13 mouse cellular contexts compared by ENCODE assay signal in the genomic region with DNA sequence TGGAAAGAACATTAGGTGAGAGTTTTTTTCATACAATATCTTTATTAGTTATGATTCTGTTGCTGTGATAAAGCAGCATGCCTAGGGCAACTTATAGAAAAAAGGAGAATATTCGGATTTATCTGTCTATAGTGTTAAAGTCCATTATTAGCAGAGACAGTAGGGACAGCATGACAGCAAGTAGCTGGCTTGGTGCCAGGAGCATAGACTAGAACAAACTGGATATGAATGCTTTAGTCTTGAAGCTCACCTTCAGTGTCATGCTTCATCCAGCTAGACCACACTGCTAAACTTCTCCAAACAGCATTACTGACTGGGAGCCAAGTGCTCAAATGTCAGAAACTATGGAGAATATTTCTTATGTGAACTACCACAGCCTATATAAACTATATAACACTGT.
A peak's percentile ranks its signal among the peaks of the same experiment; 100 is the strongest.
DNase-seq lines count a peak whose midpoint lies in the region.
"Had no signal": no experiment of that assay in that cellular context is flagged by ENCODE, and none has a peak within 500 bp of the region (broad histone marks: within the 10 kb centered on the region; RNA-seq: fewer than 3 reads in every experiment).

No protein-coding gene starts in this region.

- DNase-seq in adrenal gland, postnatal 10 days: peak; percentile 5
- DNase-seq in adrenal gland, postnatal 25 days: no peak
- DNase-seq in kidney, postnatal 10 days: peak; percentile 21
- DNase-seq in kidney, adult 18-20 months: no peak
- DNase-seq in brain, adult 2 months (ENCODE audit: low read depth, low spot score): peak; percentile 27
- DNase-seq in cerebellum, postnatal 10 days: peak; percentile 79 to 80
- no peak for DNase-seq in right cerebral cortex, postnatal 36 days (ENCODE audit: low spot score in 2 of 2)
- no peak for DNase-seq in embryo, embryonic 11 days
- DNase-seq: adrenal gland, adult 8-10 months; gastrocnemius, postnatal 14 days; heart, postnatal 4 days; kidney, adult 8-10 months; thymus, postnatal 4 days had no signal

Comparison
In these comparisons a context has a peak if more than half of its experiments do, and no peak if none do; other contexts are left out.
1. DNase-seq: peak in adrenal gland, postnatal 10 days (single experiment), kidney, postnatal 10 days (single experiment), brain, adult 2 months (single experiment) and cerebellum, postnatal 10 days (2 of 2); none in adrenal gland, postnatal 25 days (single experiment), kidney, adult 18-20 months (single experiment), right cerebral cortex, postnatal 36 days (0 of 2) and embryo, embryonic 11 days (single experiment).